Mouse (Mus musculus) G1E (cell line): ENCODE measurements around the gene Btn1a1.

ENCODE experiments used
- CTCF ChIP-seq: IDR thresholded peaks from 2 replicates; pipeline ENCODE4 v1.5.1; 2012; ENCODE audit warnings: low read depth, low read length, inconsistent platforms, mixed read lengths
- GATA1 ChIP-seq: IDR thresholded peaks from 2 replicates; pipeline ENCODE4 v1.6.1; 2012; ENCODE audit warnings: borderline replicate concordance, low read length, inconsistent platforms, mixed read lengths
- POLR2AphosphoS5 ChIP-seq: IDR thresholded peaks from 2 replicates; pipeline ENCODE4 v1.6.1; 2012; ENCODE audit warnings: low read depth, low read length, inconsistent platforms; ENCODE audit not compliant: insufficient replicate concordance
- TAL1 ChIP-seq: conservative IDR thresholded peaks from 2 replicates; pipeline ENCODE4 v1.6.1; 2012; ENCODE audit warnings: low read depth, low read length, inconsistent platforms, mixed read lengths

GRCm38 (mm10) chr13:23432562-23433201, 33.0 kb downstream of the Btn1a1 start:
- peak; percentile 30 for TF ChIP-seq CTCF
- TF ChIP-seq POLR2AphosphoS5 = no peak
- no peak for TF ChIP-seq GATA1
- TF ChIP-seq TAL1 = no peak
